Mouse (Mus musculus) intestine, embryonic 15.5 days (tissue): Measurements from ENCODE around the gene Rad17. TPM values are rescaled to one million over a fixed set of nuclear protein-coding genes. Genes with fewer than 3 reads are reported as not detected.

Experiments
- ATAC-seq: fragments of 200-750 bp; cut with Nextera tagmentation; 2 replicates; pipeline ENCODE4 v1.8.0; 2017; ENCODE audit warnings: moderate TSS enrichment, moderate library complexity
- H3K27ac ChIP-seq: fragments of 300-500 bp; sonication (generic); 2 replicates; pipeline ENCODE4 v1.5.1; 2015; ENCODE audit warnings: mild to moderate bottlenecking, inconsistent platforms
- H3K27me3 ChIP-seq: fragments of 300-500 bp; sonication (generic); replicated peaks from 2 replicates; pipeline ENCODE4 v1.6.1; 2015; ENCODE audit warnings: inconsistent platforms
- H3K36me3 ChIP-seq: fragments of 300-500 bp; sonication (generic); 2 replicates; pipeline ENCODE4 v1.6.1; 2015; ENCODE audit warnings: inconsistent platforms
- H3K4me1 ChIP-seq: fragments of 300-500 bp; sonication (generic); replicated peaks from 2 replicates; pipeline ENCODE4 v1.6.1; 2015; ENCODE audit warnings: inconsistent platforms
- H3K4me2 ChIP-seq: fragments of 300-500 bp; sonication (generic); replicated peaks from 2 replicates; pipeline ENCODE4 v1.6.1; 2015; ENCODE audit warnings: mild to moderate bottlenecking, inconsistent platforms
- H3K4me3 ChIP-seq: fragments of 300-500 bp; sonication (generic); replicated peaks from 2 replicates; pipeline ENCODE4 v1.5.1; 2015; ENCODE audit warnings: inconsistent platforms
- H3K9ac ChIP-seq: fragments of 300-500 bp; sonication (generic); 2 replicates; pipeline ENCODE4 v1.6.1; 2015; ENCODE audit warnings: inconsistent platforms
- H3K9me3 ChIP-seq: fragments of 300-500 bp; sonication (generic); 2 replicates; pipeline ENCODE4 v1.6.1; 2016; ENCODE audit warnings: inconsistent platforms
- WGBS: fragments of 180-500 bp; shearing (Covaris S2); methylation state at CpG from one replicate; pipeline ENCODE4 v1.1.7; 2015; 5-methylcytosine and 5-hydroxymethylcytosine counted together
- polyA plus RNA-seq: library from polyadenylated mRNA; unstranded; fragments of >200 nt; fragmentation: Nextera tagmentation; extraction: Ambion mirVana; gene quantifications from 2 replicates; pipeline ENCODE4 v1.2.1, GENCODE M21; 2015

Gene Rad17
- 17.1 and 19.3 TPM in 2 replicates for polyA plus RNA-seq

DNA sequence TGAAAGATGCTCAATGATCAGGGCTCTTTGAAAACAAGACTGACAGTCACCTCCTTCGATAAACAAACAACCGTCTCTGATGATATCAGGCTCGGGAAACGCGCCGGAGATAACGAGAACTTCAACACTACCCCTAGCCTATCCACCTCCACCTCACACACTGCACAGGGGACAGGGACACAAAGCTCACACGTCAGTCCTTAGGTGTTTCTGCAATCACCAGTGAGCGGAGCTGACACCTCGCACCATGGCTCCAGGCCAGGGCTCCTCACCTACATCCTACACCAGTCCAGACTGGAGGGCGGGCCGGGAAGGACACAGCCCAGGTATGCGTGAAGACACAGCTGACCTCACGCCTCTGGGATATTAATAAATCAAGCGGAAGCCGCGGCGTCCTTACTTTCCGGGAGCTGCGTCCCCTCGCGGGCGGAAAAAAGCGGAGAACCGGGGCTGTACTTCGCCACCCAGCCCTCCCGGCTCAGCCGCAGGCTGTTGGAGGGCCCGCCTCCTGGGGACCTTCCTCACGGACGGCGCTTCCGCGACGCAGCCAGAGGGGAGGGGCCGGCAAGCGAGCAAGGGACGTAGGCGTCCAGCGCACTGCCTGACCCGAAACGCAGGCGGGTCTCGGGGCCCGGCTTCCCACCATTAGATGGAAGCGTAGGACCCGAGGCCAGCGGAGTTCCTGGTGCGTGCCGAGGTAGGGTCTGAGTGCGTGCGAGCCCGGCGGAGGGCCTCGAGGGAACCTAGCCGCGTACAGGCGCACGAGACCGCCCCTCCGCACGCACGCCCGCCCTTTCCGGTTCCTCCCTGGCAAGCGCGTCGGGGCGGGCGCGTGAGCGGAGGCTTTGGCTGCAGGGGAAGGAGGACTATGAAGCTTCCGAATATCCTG, at the start of gene Rad17, which contains the start of gene Ak6:
Rad17 (minus strand) TSS at position 502 of the 889 bp plus-strand sequence.
Ak6 (plus strand) TSS at position 430 of the 889 bp plus-strand sequence.
- Histone ChIP-seq H3K27ac (peak within 1 kb of the TSS; percentile 95), H3K36me3 (no peaks in the 10 kb centered on the region), H3K27me3 (no peaks in the 10 kb centered on the region), H3K4me3 (peak within 1 kb of the TSS; percentile 88), H3K4me1 (peaks cover 4% of the 10 kb centered on the region; the same call in 1 of the 2 replicates), H3K9ac (peak within 1 kb of the TSS; percentile 86), H3K4me2 (peak within 1 kb of the TSS; percentile 77), H3K9me3 (no peaks in the 10 kb centered on the region)
- under 1% methylated on average over 73 of the region's 73 CpGs for WGBS
- ATAC-seq: peak; percentile 99

DNA sequence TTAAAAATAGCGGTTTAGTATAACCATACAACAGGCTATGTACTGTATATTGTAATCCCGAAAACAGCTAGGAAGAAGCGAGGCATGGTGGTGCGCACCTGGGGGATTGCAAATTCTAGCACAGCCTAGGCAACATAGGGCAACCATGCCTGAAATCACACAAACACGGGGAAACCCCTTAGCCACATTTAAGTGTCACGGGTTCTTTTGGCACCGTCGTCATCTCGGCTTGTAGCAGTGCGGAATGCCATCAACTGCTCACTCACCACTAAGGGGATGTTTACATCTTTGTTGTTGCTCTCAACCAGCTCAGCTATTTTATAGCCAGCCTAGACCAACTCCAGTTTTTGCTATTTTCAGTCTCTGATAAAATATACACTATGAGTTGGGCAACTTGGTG, 48.0 kb upstream of the Rad17 start:
- WGBS: 93% methylated on average over 10 of the region's 10 CpGs
- Histone ChIP-seq H3K9ac (no peak overlapping the region), H3K27ac (no peak overlapping the region), H3K4me1 (no peaks in the 10 kb centered on the region), H3K36me3 (peaks cover 32% of the 10 kb centered on the region), H3K9me3 (no peaks in the 10 kb centered on the region), H3K4me3 (no peak overlapping the region), H3K27me3 (no peaks in the 10 kb centered on the region), H3K4me2 (no peak overlapping the region)
- ATAC-seq: no peak

DNA sequence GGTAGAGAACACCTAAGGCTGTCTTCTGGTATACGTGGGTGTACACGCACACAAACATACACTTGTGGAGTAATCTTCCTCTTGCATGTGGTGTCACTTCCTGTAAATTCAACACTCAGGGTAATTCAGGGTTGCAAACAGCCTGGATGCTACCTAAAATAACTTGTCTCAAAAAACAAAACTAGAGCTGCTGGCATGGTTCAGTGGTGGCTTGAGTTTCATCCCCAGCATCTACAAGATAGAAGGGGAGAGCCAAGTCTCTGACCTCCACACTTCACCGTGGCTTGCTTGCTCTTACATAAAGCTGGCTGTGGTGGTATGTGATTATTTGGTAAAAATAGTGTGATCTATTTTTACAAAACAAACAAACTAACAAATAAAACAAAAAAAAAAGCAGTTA, 46.7 kb upstream of the Rad17 start:
- H3K9ac ChIP-seq: no peak overlapping the region
- H3K36me3 ChIP-seq: peaks cover 22% of the 10 kb centered on the region; the same call in 1 of the 2 replicates
- H3K27ac ChIP-seq: no peak overlapping the region
- H3K27me3 ChIP-seq: no peaks in the 10 kb centered on the region
- no peak for ATAC-seq
- H3K4me3 ChIP-seq: no peak overlapping the region
- no peak overlapping the region for H3K4me2 ChIP-seq
- no peaks in the 10 kb centered on the region for H3K9me3 ChIP-seq
- WGBS: 93% methylated on average over 3 of the region's 3 CpGs
- H3K4me1 ChIP-seq: no peaks in the 10 kb centered on the region

DNA sequence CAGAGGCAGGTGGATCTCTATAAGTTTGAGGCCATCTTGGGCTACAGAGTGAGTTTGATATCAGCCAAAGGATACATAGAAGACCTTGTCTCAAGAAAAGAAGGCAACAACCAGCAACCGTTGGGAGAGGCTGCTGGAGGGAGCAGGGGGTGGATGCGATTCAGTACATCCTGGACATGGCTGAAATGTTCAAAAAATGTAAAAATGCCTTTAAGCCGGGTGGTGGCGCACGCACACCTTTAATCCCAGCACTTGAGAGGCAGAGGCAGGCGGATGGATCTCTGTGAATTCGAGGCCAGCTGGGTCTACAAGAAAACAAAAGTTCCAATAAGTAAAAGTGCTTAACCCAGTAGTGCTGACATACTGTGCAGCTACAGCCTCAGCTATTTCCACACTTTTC, 36.7 kb upstream of the Rad17 start:
- WGBS: 65% methylated on average over 7 of the region's 7 CpGs
- Histone ChIP-seq H3K27me3 (no peaks in the 10 kb centered on the region), H3K4me3 (no peak overlapping the region)

DNA sequence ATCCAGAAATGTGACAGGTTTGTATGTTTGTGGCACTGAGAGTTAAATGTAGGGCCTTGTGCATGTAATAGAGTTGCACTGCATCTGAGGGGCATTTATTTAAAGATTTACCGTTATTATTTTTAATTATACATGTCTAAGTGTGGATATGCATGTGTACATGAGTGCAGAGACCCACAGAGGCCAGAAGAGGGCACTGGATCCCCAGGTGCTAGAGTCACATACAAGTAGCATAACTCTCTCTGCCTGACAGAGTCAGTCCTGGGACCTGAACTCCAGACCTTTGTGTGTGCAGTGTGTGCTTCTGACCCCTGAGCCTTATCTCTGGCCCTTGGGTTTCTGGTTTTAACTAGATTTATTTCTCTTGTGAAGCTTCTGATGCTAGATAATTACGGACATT, 33.5 kb upstream of the Rad17 start:
- H3K4me2 ChIP-seq: no peak overlapping the region
- no peak overlapping the region for H3K4me3 ChIP-seq
- no peaks in the 10 kb centered on the region for H3K36me3 ChIP-seq
- H3K27me3 ChIP-seq: no peaks in the 10 kb centered on the region
- H3K9me3 ChIP-seq: no peaks in the 10 kb centered on the region
- no peak overlapping the region for H3K9ac ChIP-seq
- no peaks in the 10 kb centered on the region for H3K4me1 ChIP-seq
- H3K27ac ChIP-seq: no peak overlapping the region
- no peak for ATAC-seq
- 70% methylated on average over 2 of the region's 2 CpGs for WGBS

More for the DNA sequence above, 36.7 kb upstream of the Rad17 start:
- Histone ChIP-seq H3K36me3 (peaks cover 3% of the 10 kb centered on the region; the same call in 1 of the 2 replicates), H3K27ac (no peak overlapping the region), H3K9me3 (no peaks in the 10 kb centered on the region), H3K9ac (no peak overlapping the region), H3K4me1 (no peaks in the 10 kb centered on the region), H3K4me2 (no peak overlapping the region)
- no peak for ATAC-seq

DNA sequence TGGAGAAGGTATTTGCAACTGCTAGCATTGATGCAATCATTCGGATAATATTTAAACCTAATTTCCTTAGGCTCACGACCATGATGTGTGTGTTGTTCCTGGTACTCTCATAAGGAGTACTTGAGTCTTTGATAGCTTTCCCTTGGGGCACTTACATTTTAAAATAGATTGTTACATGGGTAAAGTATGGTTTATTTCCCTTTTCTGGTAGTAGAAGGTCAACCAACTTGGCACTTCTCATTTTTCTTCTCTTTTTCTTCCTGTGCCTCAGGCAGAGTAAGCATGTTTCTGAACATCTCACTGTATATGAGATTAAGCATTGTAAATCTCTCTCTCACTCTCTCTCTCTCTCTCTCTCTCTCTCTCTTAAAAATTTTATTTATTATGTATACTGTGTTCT, 32.0 kb upstream of the Rad17 start:
- Histone ChIP-seq H3K27ac (no peak overlapping the region), H3K4me3 (no peak overlapping the region), H3K9ac (no peak overlapping the region), H3K27me3 (no peaks in the 10 kb centered on the region), H3K4me2 (no peak overlapping the region), H3K36me3 (no peaks in the 10 kb centered on the region), H3K4me1 (no peaks in the 10 kb centered on the region), H3K9me3 (no peaks in the 10 kb centered on the region)
- WGBS: 68% methylated on average over 2 of the region's 2 CpGs
- ATAC-seq: no peak

DNA sequence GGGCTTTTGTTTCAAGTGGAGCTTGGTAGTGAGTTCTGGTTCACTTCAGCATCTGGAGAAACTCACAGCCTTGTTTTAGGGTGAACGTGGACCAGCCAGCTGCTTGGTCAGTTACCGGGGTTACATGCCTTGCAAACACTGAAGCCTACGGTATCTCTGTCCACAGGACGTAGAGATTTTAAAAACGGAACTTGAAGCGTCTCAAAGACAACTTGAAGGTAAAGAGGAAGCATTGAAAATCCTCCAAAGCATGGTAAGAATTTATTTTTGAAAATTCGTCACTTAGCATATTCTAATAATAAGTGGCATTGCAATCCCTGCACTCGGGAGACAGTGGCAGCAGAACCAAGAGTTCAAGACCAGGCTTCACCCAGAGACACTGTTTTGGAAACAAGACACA, 30.8 kb upstream of the Rad17 start:
- 88% methylated on average over 8 of the region's 8 CpGs for WGBS
- no peak for ATAC-seq
- Histone ChIP-seq H3K9ac (no peak overlapping the region), H3K4me2 (no peak overlapping the region), H3K27ac (no peak overlapping the region), H3K27me3 (no peaks in the 10 kb centered on the region), H3K36me3 (no peaks in the 10 kb centered on the region), H3K4me3 (no peak overlapping the region), H3K9me3 (no peaks in the 10 kb centered on the region), H3K4me1 (no peaks in the 10 kb centered on the region)

DNA sequence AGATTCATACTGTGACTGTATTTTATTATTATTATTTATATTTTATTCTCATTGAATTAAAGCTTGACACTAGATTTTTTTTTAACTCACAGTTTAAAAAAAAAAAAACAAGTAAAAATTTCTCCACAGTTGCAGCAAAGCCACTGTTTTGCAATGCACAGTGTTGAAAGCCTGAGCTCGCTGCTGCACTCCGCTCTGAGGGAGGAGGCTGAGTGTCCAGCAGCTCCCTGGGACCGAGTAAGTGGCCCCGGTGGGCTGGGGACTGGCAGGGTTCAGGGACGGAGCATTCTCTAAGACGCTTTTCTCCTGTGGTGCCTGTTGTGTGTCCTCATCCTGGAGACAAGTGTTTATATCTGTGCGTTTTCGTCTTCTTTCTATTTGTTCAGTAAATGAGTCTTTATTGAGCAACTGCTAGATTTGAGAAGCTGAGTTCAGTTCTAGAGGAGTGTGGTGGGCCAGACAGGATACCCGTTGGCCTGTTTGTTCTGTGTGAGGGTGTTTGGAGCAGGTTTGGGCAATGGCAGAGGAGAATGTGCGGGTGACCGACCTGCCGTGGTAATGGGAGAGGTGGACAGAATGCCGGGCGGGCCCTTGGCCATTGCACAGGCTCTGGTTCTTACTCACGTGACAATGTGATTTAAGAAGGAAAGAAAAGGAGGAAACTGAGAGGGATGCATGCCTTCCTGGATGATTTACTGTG, 25.2 kb upstream of the Rad17 start:
- Histone ChIP-seq H3K9ac (no peak overlapping the region), H3K4me1 (0 out of 2 replicates have a peak, but pooled peaks cover under 1% of the 10 kb centered on the region), H3K27me3 (no peaks in the 10 kb centered on the region), H3K4me2 (no peak overlapping the region), H3K36me3 (no peaks in the 10 kb centered on the region), H3K4me3 (no peak overlapping the region), H3K27ac (no peak overlapping the region), H3K9me3 (no peaks in the 10 kb centered on the region)
- WGBS: 80% methylated on average over 15 of the region's 15 CpGs
- no peak for ATAC-seq

DNA sequence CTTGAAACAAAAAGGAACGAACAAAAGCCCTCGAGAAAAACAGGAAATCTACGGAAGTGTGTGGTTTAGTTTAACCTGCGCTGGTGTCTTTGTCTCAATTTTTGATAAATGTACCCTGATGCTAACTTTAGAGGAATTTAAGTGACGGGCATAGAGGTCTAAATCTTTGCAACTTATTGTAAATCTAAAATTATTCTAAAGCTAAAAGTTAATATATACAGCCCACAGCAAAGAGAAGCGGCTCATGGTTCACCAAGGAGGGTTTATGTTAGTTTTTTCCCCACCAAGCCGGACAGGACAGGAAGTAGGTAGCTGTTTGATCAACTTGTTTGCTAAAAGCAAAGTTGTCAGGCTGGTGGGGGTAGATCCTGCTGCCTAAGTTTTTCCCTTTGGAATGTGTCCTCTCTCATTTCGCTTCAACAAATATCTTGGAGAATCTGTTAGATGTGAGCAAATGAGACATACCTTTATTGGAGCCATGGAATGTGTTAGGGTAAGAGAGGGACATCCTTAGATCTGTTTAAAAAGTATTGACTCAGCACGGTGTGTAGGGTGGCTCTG, 19.4 kb upstream of the Rad17 start:
- 0 out of 2 replicates have a peak, but pooled peaks cover 3% of the 10 kb centered on the region for H3K4me1 ChIP-seq
- H3K4me2 ChIP-seq: peak overlapping the region; percentile 86
- 0 out of 2 replicates have a peak, but pooled peaks cover 5% of the 10 kb centered on the region for H3K36me3 ChIP-seq
- H3K27me3 ChIP-seq: no peaks in the 10 kb centered on the region
- WGBS: 28% methylated on average over 9 of the region's 9 CpGs
- ATAC-seq: 0 out of 2 replicates have a peak, but pooled peaks have one; percentile 18
- peak overlapping the region; percentile 60 for H3K4me3 ChIP-seq
- H3K9ac ChIP-seq: peak overlapping the region; percentile 76; the same call in 1 of the 2 replicates
- H3K9me3 ChIP-seq: no peaks in the 10 kb centered on the region
- peak overlapping the region; percentile 83 for H3K27ac ChIP-seq

DNA sequence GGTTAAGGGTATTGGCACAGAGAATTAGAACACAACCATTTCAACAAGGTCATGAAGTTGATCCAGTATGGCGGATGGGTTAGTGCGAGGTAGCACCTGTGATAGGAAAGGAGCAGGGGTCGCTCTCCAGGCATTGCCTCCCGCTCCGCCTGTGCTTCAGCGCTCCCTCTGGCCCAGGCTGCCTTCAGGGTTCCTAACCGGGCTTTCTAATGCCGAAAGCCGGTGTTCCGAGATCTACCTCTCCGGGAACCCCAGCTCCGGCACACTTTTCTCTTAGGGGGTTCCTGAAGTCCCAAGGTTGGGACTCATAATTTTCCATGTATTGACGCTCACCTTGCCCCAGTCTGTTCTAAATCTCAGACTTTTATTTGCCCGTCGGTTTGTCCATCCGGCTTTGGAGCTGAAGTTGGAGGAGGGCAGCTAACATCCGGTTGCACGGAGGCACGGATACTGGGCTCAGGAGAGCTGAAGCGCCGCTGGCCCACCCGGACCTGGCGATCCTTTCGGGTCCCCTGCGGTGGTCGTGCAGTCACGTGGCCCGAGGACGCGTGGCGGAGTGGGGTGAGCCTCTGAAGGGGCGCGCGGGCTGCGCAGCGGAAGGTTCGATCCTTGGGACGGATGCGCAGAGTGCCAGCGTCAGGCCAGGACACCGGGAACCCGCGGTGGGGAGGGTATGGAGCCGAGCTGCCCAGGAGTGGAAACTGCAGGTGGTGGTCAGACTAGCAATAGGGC, 18.6 kb upstream of the Rad17 start, which contains the start of gene Ccdc125:
Ccdc125 (plus strand) TSS at position 427 of the 732 bp plus-strand sequence.
- 0 out of 2 replicates have a peak, but pooled peaks cover 3% of the 10 kb centered on the region for H3K4me1 ChIP-seq
- H3K9ac ChIP-seq: peak within 1 kb of the TSS; percentile 76
- WGBS: under 1% methylated on average over 44 of the region's 44 CpGs
- no peaks in the 10 kb centered on the region for H3K27me3 ChIP-seq
- H3K9me3 ChIP-seq: no peaks in the 10 kb centered on the region
- H3K27ac ChIP-seq: peak within 1 kb of the TSS; percentile 83
- peak within 1 kb of the TSS; percentile 86 for H3K4me2 ChIP-seq
- 0 out of 2 replicates have a peak, but pooled peaks cover 5% of the 10 kb centered on the region for H3K36me3 ChIP-seq
- peak within 1 kb of the TSS; percentile 60 for H3K4me3 ChIP-seq
- peak; percentile 86 for ATAC-seq

DNA sequence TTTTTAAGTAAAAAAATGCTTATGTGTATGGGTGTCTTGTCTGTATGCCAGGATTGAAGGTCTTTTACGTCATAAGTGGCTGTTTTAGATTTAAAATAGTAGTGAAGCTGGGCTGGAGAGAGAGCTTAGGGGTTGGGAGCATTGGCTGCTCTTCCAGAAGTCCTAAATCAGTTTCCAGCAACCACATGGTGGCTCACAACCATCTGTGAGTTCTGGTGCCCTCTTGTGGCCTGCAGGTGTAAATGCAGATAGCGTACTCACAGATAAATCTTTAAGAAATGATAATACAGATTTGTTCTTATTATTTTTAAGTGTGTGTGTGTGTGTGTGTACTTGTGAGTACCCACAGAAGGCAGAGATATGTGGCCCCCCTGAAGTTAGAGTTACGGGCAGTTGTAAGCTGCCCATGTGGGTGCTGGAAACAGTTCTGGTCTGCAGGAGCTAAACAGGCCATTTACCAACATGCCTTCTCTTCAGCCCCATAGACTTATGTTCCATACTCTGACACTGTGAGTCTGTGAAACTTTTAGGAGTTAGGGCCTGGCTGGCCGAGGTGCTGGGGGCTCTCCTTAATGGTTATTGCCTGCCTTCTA, 9.1 kb upstream of the Rad17 start:
- H3K4me3 ChIP-seq: no peak overlapping the region
- whole genome bisulfite sequencing: 43% methylated on average over 4 of the region's 4 CpGs
- no peaks in the 10 kb centered on the region for H3K27me3 ChIP-seq
- H3K4me2 ChIP-seq: no peak overlapping the region
- H3K9me3 ChIP-seq: no peaks in the 10 kb centered on the region
- no peak overlapping the region for H3K27ac ChIP-seq
- H3K4me1 ChIP-seq: no peaks in the 10 kb centered on the region
- ATAC-seq: peak; percentile 55
- no peak overlapping the region for H3K9ac ChIP-seq
- H3K36me3 ChIP-seq: no peaks in the 10 kb centered on the region
